Mouse (Mus musculus): Measurements from ENCODE around the gene Rpl12. TPM values are rescaled to one million over a fixed set of nuclear protein-coding genes. Genes with fewer than 3 reads are reported as not detected.
"Not testable (repeated sequence)": the region's sequence is repeated elsewhere in the genome, so short reads cannot be mapped to it uniquely, and the experiment has no call there.

Rpl12 gene
- total RNA-seq, 2 experiments from 2014 or later: 120 to 122 TPM

GRCm38 (mm10) chr2:32978675-32979074, 17.3 kb downstream of the Rpl12 start:
- no peak for DNase-seq (ENCODE audit: low spot score in 2 of 2)

GRCm38 (mm10) chr2:32979675-32980074, 18.3 kb downstream of the Rpl12 start:
- DNase-seq (ENCODE audit: low spot score in 2 of 2): no peak

- no peak for DNase-seq (ENCODE audit: low spot score in 2 of 2)
Observed at GRCm38 (mm10) chr2:32981281-32981680, 19.9 kb downstream of the Rpl12 start.

GRCm38 (mm10) chr2:32981725-32982271, 20.4 kb downstream of the Rpl12 start, which contains the start of gene Slc2a8:
Slc2a8 (minus strand) TSS chr2:32982083.
- peak; percentile 84 to 95 for DNase-seq (ENCODE audit: low spot score in 2 of 2)

- DNase-seq (ENCODE audit: low spot score in 2 of 2): no peak
Observed at GRCm38 (mm10) chr2:32982700-32983099, 21.3 kb downstream of the Rpl12 start.

- DNase-seq (ENCODE audit: low spot score in 2 of 2): no peak
Observed at GRCm38 (mm10) chr2:32983617-32984016, 22.3 kb downstream of the Rpl12 start.

- DNase-seq (ENCODE audit: low spot score in 2 of 2): no peak
Observed at GRCm38 (mm10) chr2:32985844-32986243, 24.5 kb downstream of the Rpl12 start.

- DNase-seq (ENCODE audit: low spot score in 2 of 2): no peak
Observed at GRCm38 (mm10) chr2:32989376-32989775, 28.0 kb downstream of the Rpl12 start.

- no peak for DNase-seq (ENCODE audit: low spot score in 2 of 2)
Observed at GRCm38 (mm10) chr2:32990167-32990832, 28.9 kb downstream of the Rpl12 start.

GRCm38 (mm10) chr2:32992130-32992529, 30.8 kb downstream of the Rpl12 start:
- no peak for DNase-seq (ENCODE audit: low spot score in 2 of 2)

GRCm38 (mm10) chr2:32997081-32997480, 35.7 kb downstream of the Rpl12 start:
- no peak for DNase-seq (ENCODE audit: low spot score in 2 of 2)

- no peak for DNase-seq (ENCODE audit: low spot score in 2 of 2)
Observed at GRCm38 (mm10) chr2:32997792-32998191, 36.4 kb downstream of the Rpl12 start.

- no peak for DNase-seq (ENCODE audit: low spot score in 2 of 2)
Observed at GRCm38 (mm10) chr2:32999752-33000151, 38.4 kb downstream of the Rpl12 start.

GRCm38 (mm10) chr2:33002144-33002543, 40.8 kb downstream of the Rpl12 start:
- DNase-seq (ENCODE audit: low spot score in 2 of 2): no peak

GRCm38 (mm10) chr2:33005041-33005440, 43.7 kb downstream of the Rpl12 start:
- DNase-seq (ENCODE audit: low spot score in 2 of 2): peak in 1 of 2 experiments; percentile 63

- DNase-seq (ENCODE audit: low spot score in 2 of 2): not testable (repeated sequence)
Observed at GRCm38 (mm10) chr2:33009055-33009454, 47.7 kb downstream of the Rpl12 start.

GRCm38 (mm10) chr2:33014877-33015276, 53.5 kb downstream of the Rpl12 start:
- peak in 1 of 2 experiments; percentile 54 for DNase-seq (ENCODE audit: low spot score in 2 of 2)

Other genes with a start within 250 kb of the Rpl12 start
- 10 to 100 TPM; 88.8 to 91.1 TPM for gene Cdk9, start 248.5 kb upstream of the Rpl12 start, total RNA-seq (2021)
- 10 to 100 TPM; 31.4 to 33.2 TPM for gene Sh2d3c, start 240.5 kb upstream of the Rpl12 start, total RNA-seq (2021)
- 1 to 10 TPM; 2.8 to 2.9 TPM for gene 6330409D20Rik, start 220.5 kb upstream of the Rpl12 start, total RNA-seq (2021)
- 10 to 100 TPM; 29.7 to 31.2 TPM for gene Tor2a, start 204.3 kb upstream of the Rpl12 start, total RNA-seq (2021)
- gene Ttc16, start 185.9 kb upstream of the Rpl12 start, total RNA-seq (2021): 1 to 10 TPM in 1 of 2 experiments, under 1 TPM in 1; 0.33 to 1.6 TPM
- 1 to 10 TPM; 7.1 to 8.6 TPM for gene Ptrh1, start 185.8 kb upstream of the Rpl12 start, total RNA-seq (2021)
- gene Cfap157, start 177.1 kb upstream of the Rpl12 start, total RNA-seq (2021): 1 to 10 TPM in 1 of 2 experiments, under 1 TPM in 1; 0.21 to 1.2 TPM
- 100 to 1,000 TPM; 601 to 619 TPM for gene Stxbp1, start 114.3 kb upstream of the Rpl12 start, total RNA-seq (2021)
- gene Fam129b, start 85.4 kb upstream of the Rpl12 start, total RNA-seq (2021): 10 to 100 TPM; 15.2 to 18.7 TPM
- 10 to 100 TPM; 33.9 to 38.2 TPM for gene Lrsam1, start 55 bp downstream of the Rpl12 start, total RNA-seq (2021)
- gene Slc2a8, start 20.5 kb downstream of the Rpl12 start, total RNA-seq (2021): 10 to 100 TPM; 24.0 to 25.4 TPM
- 10 to 100 TPM; 46.0 to 65.4 TPM for gene Garnl3, start 170.1 kb downstream of the Rpl12 start, total RNA-seq (2021)